Mouse (Mus musculus) Patski (cell line): ENCODE results near the gene Cnih2. TPM values are rescaled to one million over a fixed set of nuclear protein-coding genes. Genes with fewer than 3 reads are reported as not detected.
"Not testable (repeated sequence)": the region's sequence is repeated elsewhere in the genome, so short reads cannot be mapped to it uniquely, and the experiment has no call there.

Source experiments
- ATAC-seq: fragments of 100-300 bp; one replicate; pipeline ENCODE4 v1.8.0; 2021
- CTCF ChIA-PET: fragments of 350-600 bp; sonication (Branson Sonifier 250); formaldehyde crosslinking; loops from one replicate; lab custom pipeline; 2022; ENCODE audit warnings: inconsistent platforms; lab: Charles Lee
- POLR2A ChIA-PET: fragments of 350-600 bp; sonication (Branson Sonifier 250); formaldehyde crosslinking; loops from one replicate; lab custom pipeline; 2022; ENCODE audit warnings: antibody characterized with exemption, inconsistent platforms; lab: Charles Lee
- DNase-seq: peaks from one replicate; pipeline ENCODE4 v3.0.0-alpha.2; 2011; ENCODE audit warnings: low read depth, low spot score
- H3K27me3 ChIP-seq: fragments of 371-371 bp; one replicate; pipeline ENCODE4 v1.5.1; 2021
- CTCF ChIP-seq: fragments of 100-300 bp; IDR thresholded peaks from one replicate; pipeline ENCODE4 v1.5.1; 2021
- in situ Hi-C: fragments of 300-500 bp; cut with MboI; formaldehyde crosslinking; loops from 3 replicates; pipeline ENCODE4 v1.11.1; 2018; ENCODE audit warnings: low pct_unique_long_range_greater_than_20kb, mixed read lengths
- polyA plus RNA-seq: library from polyadenylated mRNA; unstranded; gene quantifications from one replicate; pipeline ENCODE4 v1.2.3, GENCODE M21; 2021

Cnih2 gene
- polyA plus RNA-seq, 1 experiment from 2014 or later: 2.5 TPM

GRCm38 (mm10) chr19:5094746-5095417 is 3.4 kb downstream of the Cnih2 start:
- TF ChIP-seq CTCF: no peak
- in situ Hi-C loops: loop anchor here (5.0 kb wide), 1 partner anchor 47 kb away; no protein-coding TSS in a partner anchor
- ChIA-PET CTCF (interaction anchor here (1.0 to 2.1 kb wide), 3 partner anchors 25 to 56 kb away, joined by 3 to 9 read pairs (median 7); no protein-coding TSS in a partner anchor), POLR2A (interaction anchor here (0.7 to 1.2 kb wide), 4 partner anchors 10 to 47 kb away, joined by 3 read pairs; no protein-coding TSS in a partner anchor)
- DNase-seq (no peak), ATAC-seq (no peak)
- no peaks in the 10 kb centered on the region for H3K27me3 ChIP-seq

DNA sequence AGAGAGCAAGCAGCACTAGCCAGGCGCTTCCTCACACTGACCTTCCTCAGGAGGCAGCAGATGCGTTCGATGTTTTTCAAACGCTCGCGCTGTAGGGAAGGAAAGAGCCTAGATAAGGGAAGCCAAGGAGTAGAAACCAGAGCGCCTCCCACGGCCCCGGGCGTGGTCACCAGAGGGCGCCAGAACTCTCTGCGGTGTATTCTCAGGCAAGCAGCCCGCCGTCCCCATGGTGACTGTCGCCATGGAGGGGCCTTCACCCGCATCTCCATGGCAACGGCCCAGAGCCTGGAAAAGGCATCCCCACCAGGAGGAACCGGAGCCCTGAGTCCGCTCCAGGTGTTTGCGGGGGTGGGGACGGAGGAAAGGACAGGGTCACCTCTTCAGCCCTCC is 4.1 kb downstream of the Cnih2 start:
- POLR2A ChIA-PET: interaction anchor here (0.7 to 1.2 kb wide), 2 partner anchors 10 to 30 kb away, joined by 3 read pairs; no protein-coding TSS in a partner anchor
- CTCF ChIA-PET: interaction anchor here (1.0 to 2.2 kb wide), 3 partner anchors 22 to 57 kb away, joined by 3 to 7 read pairs (median 7); no protein-coding TSS in a partner anchor
- ATAC-seq (no peak), DNase-seq (no peak)
- no peaks in the 10 kb centered on the region for H3K27me3 ChIP-seq
- TF ChIP-seq CTCF: no peak
- in situ Hi-C loops: loop anchor here (5.0 kb wide), 1 partner anchor 48 kb away; no protein-coding TSS in a partner anchor

DNA sequence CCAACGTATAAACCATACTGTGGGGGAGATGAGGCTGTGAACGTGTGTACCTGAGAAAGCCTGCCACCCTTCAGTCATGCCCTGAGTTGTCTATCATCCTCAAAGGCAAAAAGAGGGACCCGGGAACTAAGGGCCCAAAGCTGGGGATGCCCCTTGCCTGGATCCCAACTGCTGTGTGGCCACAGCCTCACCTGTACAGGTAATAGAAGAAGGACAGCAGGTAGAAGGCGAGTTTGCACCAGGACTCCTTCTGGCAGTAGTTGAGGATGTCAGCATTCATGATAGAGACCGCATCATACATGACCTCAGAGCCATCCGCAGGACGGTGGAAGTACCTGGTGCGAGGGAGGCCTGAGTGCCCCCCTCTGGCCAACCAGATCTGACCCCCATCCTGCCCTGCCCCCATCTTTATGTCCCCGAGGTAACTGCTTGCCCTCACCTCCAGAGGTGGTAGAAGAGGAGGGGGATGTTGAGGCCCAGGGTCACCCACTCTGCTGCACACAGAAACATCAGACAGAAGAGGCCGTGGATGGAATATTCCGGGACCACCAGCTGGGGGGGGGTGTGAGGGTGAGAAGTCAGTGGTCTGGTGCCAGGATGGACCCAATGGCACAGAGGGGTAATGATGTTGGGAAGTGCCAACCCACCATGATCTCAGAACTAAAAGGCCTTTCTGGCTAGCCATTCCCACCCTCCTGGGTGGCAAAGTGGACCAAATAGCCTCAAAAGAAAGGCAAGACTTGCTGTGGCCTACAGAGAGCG is 4.7 kb downstream of the Cnih2 start:
- DNase-seq (no peak), ATAC-seq (no peak)
- ChIA-PET CTCF (interaction anchor here (1.0 to 2.2 kb wide), 4 partner anchors 23 to 58 kb away, joined by 3 to 7 read pairs (median 6); no protein-coding TSS in a partner anchor), POLR2A (no interaction called here)
- in situ Hi-C loops: loop anchor here (5.0 kb wide), 1 partner anchor 49 kb away; no protein-coding TSS in a partner anchor
- TF ChIP-seq CTCF: no peak
- H3K27me3 ChIP-seq: no peaks in the 10 kb centered on the region

- no peak for TF ChIP-seq CTCF
- POLR2A ChIA-PET: interaction anchor here (0.6 kb wide), 1 partner anchor 46 kb away, joined by 3 read pairs; no protein-coding TSS in a partner anchor
- CTCF ChIA-PET: interaction anchor here (1.4 to 2.2 kb wide), 2 partner anchors 25 to 59 kb away, joined by 5 to 7 read pairs; no protein-coding TSS in a partner anchor
- in situ Hi-C loops: loop anchor here (5.0 kb wide), 1 partner anchor 50 kb away; no protein-coding TSS in a partner anchor
- ATAC-seq (no peak), DNase-seq (no peak)
- H3K27me3 ChIP-seq: no peaks in the 10 kb centered on the region
These were observed 6.2 kb downstream of the Cnih2 start for GRCm38 (mm10) chr19:5092083-5092482.

DNA sequence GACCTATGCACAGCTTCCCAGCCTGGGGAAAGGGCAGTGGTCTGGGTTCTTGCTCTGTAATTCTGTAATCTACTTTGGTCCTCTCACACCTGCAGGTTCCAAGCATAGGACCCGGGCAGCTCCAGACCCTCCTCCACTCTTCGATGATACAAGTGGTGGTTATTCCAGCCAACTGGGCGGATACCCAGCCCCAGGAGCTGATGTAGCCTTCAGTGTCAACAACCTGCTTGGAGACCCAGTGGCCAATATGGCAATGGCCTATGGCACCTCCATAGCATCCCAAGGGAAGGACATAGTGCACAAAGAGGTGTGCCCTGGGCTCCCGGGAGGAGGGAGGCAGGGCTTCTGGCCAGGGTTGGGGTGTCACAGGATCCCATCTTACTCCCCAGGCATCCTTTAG is 9.0 kb downstream of the Cnih2 start:
- no peak for TF ChIP-seq CTCF
- H3K27me3 ChIP-seq: peaks cover 7% of the 10 kb centered on the region
- no peak for DNase-seq
- in situ Hi-C loops: no loop called here
- ATAC-seq: no peak
- ChIA-PET CTCF (interaction anchor here (0.9 to 1.5 kb wide), 4 partner anchors 10 to 51 kb away, joined by 3 to 7 read pairs (median 4); no protein-coding TSS in a partner anchor), POLR2A (no interaction called here)

DNA sequence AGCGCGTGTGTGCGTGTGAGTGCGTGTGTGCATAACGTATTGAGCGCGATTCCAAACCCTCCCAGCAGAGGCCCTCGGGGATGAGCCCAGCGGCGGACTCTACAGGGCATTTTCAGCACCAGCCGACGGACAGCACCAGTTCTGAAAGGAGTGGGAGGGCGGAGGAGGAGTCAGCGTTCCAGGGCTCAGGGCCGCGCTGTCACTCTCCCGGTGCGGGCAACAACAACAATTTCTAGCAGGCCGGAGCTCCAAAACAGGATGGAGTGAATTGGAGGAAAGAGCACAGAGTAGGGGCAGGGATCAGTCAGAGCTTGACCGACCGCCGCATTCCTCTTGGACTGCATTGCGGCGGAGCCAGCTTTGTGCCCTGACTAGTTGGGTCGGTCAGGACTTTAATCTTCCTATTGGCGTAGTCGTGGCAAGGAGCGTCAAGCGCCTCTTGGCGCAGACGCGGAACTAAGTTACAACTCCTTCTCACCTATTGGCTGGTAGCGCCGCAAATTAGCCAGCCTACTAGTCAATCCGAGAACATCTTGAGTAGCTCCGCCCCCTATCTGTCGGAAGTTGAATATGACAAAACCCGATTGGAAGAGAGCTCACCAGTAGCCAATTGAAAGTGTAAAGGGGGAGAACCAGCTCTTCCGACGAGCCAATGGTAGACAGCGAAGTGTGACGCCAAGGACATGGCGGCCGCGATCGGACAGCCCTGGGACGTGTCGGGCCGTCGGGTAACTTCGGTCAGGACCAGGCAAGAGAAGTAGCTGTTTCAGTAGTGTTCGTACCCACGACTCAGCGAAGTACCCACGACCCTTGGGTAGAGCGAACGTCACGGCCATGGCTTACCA is 10.2 kb downstream of the Cnih2 start, which contains the start of gene Yif1a:
Yif1a (plus strand) TSS at position 655 of the 845 bp plus-strand sequence.
- H3K27me3 ChIP-seq: peaks cover 7% of the 10 kb centered on the region
- no peak for TF ChIP-seq CTCF
- ChIA-PET POLR2A (interaction anchor here (0.5 to 1.4 kb wide), 2 partner anchors 48 to 698 kb away, joined by 3 read pairs; no protein-coding TSS in a partner anchor), CTCF (interaction anchor here (0.8 to 2.2 kb wide), 7 partner anchors 9 to 49 kb away, joined by 3 to 9 read pairs (median 3); partner anchors contain the start of genes AC124502.3, B4gat1, Cd248 and Rin1)
- DNase-seq (peak; percentile 96), ATAC-seq (peak; percentile 80)
- in situ Hi-C loops: no loop called here

DNA sequence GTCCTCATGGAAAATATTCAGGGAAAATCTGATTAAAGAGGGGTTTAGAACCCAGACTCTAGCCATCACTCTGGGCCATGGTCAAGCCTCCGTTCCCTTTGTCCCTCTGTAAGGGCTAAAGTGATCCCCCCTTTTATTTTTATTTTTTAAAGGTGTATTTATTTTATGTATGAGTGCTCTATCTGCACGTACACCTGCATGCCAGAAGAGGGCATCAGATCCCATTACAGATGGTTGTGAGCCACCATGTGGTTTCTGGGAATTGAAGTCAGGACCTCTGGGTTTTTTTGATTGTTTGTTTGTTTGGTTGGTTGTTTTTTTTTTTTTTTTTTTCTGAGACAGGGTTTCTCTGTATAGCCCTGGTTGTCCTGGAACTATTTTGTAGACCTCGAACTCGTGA is 11.8 kb downstream of the Cnih2 start:
- in situ Hi-C loops, DNase-seq, ATAC-seq, POLR2A ChIA-PET: not testable (repeated sequence)
- H3K27me3 ChIP-seq: peaks cover 17% of the 10 kb centered on the region
- CTCF ChIA-PET: interaction anchor here (1.0 kb wide), 1 partner anchor 65 kb away, joined by 3 read pairs; no protein-coding TSS in a partner anchor

DNA sequence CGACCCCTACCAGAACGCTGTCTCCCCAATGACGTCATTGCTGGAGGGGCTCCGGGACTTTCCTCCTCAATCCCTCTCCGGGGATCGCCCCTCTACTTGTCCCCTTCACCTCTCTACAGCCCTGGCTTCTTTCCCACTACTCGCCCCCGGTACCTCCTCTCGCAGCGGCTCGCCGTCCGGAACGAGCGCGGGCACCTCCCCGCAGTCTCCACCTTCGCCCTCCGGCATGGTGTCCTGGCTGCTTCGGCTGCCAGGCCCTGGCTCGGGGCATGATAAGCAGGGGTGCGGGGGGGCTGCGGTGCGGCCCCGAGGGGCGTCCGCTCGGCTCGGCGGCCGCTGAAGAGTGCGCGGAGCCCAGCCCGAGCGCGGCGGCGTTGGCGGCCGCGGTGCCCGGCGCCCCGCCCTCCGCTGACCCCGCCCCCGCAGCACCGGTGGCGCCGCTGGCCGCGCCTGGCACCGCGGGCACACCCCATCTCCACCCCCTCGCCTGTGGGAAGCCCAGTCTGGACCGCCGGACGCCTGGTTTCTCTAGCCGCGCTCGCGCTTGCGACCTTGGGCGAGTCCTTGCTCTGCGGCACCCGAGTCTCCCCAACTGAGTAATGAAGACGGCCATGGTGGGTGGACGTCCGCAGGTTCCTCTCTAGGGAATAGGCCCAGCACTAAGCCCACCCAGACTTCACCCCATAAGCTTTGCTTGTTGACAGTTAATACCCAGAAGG is 13.0 kb downstream of the Cnih2 start, which contains the start of gene Tmem151a:
Tmem151a (minus strand) TSS at position 387 of the 719 bp plus-strand sequence.
- ATAC-seq: no peak
- TF ChIP-seq CTCF: no peak
- CTCF ChIA-PET: no interaction called here
- POLR2A ChIA-PET: interaction anchor here (0.7 kb wide), 1 partner anchor 393 kb away, joined by 3 read pairs; no protein-coding TSS in a partner anchor
- DNase-seq: no peak
- peaks cover 17% of the 10 kb centered on the region for H3K27me3 ChIP-seq
- in situ Hi-C loops: no loop called here

DNA sequence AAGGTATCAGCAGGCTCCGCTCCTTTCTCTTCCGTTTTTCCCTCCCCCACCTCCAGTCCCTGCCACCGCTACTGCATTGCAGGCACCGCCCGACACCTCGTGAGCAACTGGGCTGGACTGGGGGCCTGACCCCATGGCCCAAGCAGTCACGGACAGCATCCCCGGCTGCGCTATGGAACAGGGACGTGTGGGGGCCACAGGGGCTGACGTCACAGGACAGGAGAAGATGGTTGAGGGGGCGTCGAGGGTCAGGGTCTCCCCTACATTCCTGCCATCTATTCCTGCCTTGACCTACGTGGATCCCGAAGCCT is 13.5 kb downstream of the Cnih2 start:
- in situ Hi-C loops: no loop called here
- ChIA-PET POLR2A (no interaction called here), CTCF (no interaction called here)
- ATAC-seq (no peak), DNase-seq (no peak)
- H3K27me3 ChIP-seq: peaks cover 17% of the 10 kb centered on the region
- TF ChIP-seq CTCF: no peak
